Mouse (Mus musculus): ENCODE results near the gene Kcnn4.

DNA sequence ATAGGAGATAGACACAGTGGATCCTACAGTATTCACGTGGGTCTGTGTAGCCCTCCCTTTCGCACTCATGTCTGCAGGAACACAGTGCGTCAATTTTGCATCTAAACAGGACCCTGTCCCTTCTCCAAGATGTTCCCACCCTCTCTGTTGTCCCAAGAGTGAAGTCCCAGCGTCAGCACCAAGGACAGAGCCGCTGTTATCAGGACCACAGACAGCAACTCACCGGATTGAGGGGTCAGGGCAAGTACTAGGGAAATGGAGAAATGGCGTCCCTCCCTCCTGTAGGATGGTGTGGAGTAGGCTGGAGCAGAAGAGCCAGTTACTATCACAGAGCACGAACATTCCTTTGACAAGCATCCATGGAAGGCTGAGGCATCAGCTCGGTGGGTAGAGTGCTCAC, 10.8 kb upstream of the Kcnn4 start:
- TF ChIP-seq CTCF (IDR thresholded peaks at IDR 0.05; ENCODE audit: borderline replicate concordance, insufficient read depth, low read length) (no peak), POLR2A (IDR thresholded peaks at IDR 0.05; ENCODE audit: low read depth, low read length) (no peak)

Measured in embryonic fibroblast, embryonic 13.5 days (primary cell).